Mouse (Mus musculus) gastrocnemius, adult 18-20 months (tissue): Measurements from ENCODE around the gene Trpc1. TPM values are rescaled to one million over a fixed set of nuclear protein-coding genes. Genes with fewer than 3 reads are reported as not detected.

Experiments
- DNase-seq: peaks from one replicate; pipeline ENCODE4 v3.0.0; 2021; ENCODE audit warnings: low spot score
- long read RNA-seq, 2 experiments: library from polyadenylated mRNA; stranded (forward); transcript quantifications; one replicate each; pipeline ENCODE4 v2.0.0; 2021
- total RNA-seq, 2 experiments: library from RNA; stranded (reverse); gene quantifications; 2 replicates each; pipeline ENCODE4 v1.2.3; 2021

Gene Trpc1
- 1 to 10 TPM in 1 of 2 experiments, under 1 TPM in 1; 0.84 to 1.8 TPM for total RNA-seq
- long read RNA-seq, experiment 1, partial matches to known transcripts = 0 of 1 reads
- long read RNA-seq, experiment 1, other reads (novel, unspliced or antisense) = 0 of 1 reads
- long read RNA-seq, experiment 2, partial matches to known transcripts = 0 of 1 reads
- long read RNA-seq, experiment 2, other reads (novel, unspliced or antisense) = 0 of 1 reads

DNA sequence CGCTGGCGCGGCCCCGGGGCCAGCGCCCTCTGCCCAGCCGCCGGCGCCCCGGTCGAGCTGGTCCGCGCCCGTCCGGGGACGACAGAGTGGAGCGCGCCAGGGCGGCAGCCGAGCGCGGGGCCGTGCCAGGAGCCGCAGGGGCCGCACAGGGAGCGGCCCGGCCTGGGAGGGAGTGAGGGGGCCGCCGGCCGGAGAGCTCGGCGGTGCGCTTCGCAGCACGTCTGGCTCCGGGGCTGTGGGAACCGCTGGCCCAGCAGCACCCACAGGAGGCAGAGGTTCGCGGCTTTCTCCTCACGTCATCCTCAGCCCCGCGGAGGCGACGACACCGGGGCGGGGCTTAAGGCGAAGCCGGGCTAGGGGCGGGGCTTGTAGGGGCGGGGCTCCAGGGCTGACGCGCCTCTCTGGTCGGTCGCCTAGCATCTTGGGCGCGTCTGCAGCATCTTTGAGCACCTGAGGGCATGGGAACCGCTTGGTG lies at the start of gene Trpc1:
Trpc1 (minus strand) TSS at position 339 of the 475 bp plus-strand sequence.
- DNase-seq = peak; percentile 58

DNA sequence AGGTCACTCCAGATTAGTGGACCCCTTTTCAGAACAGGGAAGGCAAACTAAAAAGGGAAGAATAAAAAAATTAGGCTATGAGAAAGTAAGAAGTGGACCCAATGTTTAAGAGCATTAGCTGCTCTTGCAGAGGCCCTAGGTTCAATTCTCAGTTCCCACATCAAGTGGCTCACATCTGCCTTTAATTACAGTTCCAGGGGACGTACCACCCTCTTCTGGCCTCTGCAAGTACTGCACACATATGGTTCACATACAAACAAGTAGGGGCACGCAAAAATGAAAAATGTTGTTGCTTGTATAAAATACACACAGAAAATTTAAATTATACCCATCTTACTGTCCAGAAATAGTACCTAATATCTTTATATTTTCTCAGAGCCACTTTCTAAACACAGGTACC lies 46.1 kb upstream of the Trpc1 start:
- DNase-seq = no peak

DNA sequence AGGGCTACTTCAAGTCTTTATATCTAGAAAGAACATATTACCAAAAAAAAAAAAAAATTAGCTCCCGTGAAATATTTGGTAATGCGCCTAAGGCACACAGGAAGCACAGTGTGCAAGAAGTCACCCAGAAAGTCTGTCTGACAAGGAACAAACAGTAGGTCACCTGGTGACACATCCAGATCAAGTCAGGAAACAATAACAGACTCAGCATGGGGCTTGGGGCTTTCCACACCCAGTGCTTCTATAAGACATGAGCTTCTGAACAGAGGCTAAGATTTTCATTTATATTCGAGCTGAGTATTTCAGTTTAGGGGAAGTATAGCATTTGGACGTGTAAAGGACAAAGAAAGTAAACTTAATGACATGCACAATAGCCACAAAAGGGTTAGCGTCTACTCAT lies 45.7 kb upstream of the Trpc1 start:
- no peak for DNase-seq

DNA sequence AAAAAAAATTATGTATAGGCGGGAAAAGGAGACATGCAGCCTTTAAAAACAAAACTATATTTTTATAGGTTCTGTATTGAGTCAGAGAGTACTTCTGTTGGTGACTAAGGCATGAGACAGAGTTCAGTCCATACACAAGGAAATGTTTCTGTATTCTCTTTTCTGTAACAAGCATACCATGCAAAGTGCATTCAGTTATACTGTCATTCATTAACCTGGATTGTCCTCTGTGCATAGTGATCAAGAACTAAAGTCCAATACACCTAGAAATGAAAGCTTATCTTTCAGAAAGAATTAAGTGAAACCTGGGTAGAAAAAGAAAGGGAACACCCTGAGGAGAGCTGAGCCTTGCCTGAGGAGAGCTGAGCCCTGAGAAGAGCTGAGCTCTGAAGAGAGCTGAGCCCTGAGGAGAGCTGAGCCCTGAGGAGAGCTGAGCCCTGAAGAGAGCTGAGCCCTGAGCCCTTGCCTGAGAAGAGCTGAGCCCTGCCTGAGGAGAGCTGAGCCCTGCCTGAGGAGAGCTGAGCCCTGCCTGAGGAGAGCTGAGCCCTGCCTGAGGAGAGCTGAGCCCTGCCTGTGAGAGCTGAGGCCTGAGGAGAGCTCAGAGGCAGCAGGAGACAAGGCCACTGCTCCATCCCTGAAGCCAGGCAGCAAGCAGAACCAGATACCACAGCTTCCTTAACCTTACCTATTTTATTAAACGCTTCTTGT lies 45.1 kb upstream of the Trpc1 start:
- no peak for DNase-seq

DNA sequence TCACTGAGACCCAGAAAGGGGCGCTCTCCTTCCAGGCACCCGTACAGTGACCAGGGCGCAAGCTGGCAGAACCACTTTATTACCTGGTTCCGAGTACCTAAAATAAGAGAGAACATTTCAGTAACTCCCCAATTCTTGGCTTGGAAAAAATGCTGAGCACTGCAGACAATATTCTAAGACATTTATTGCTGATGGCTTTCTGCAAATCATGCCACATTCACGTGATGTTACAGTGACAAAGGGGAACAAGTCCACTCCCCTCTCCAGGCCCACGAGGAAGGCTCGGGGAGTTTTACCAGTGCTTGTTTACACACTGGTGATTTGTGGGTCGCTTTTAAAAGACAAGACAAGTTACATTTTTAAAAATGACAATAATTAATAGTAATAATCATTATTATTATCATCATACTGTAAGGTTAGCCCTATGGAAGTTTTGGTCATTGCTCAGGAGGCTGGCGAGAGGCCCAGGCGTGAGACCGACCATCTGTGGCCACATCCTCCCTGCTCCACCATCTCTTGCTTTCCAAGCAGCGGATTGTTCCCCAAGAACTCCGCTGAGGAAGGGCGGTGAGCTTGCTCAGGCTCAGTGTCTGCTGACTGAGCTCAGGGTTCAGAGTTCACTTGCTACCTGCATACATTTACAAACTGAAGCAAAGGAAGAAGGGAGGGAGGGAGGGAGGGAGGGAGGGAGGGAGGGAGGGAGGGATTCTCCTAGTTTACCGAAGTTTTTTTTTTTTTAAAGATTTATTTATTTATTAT lies 44.0 kb upstream of the Trpc1 start:
- DNase-seq = no peak

DNA sequence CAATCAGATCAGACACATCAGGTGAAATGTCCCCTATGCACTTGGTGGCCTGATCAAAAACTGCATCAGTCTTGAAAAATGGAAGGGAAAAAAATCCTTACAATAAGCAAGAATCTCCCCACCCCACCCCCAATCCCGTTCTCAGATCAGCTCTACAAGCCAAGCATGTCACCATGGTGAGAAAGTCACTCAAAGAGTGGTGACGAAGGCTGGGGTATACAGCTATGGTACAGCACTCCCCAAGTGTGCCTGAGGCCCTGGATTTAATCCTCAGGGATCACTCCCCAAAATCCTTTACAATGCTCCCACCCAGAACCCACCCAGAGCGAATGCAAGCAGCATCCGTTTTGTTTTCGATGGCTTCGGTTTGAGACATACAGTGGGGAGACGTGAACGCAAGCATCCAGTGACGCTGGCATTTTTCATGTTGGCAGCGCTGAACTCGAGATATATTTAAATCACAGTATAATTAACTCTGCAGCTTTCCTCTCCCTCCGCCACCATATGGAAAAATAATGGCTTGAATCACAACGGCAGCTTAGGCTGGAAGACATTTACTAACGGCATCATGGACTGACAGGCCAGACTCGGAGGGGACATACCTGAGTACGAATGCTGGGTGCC lies 34.8 kb upstream of the Trpc1 start:
- DNase-seq = no peak

DNA sequence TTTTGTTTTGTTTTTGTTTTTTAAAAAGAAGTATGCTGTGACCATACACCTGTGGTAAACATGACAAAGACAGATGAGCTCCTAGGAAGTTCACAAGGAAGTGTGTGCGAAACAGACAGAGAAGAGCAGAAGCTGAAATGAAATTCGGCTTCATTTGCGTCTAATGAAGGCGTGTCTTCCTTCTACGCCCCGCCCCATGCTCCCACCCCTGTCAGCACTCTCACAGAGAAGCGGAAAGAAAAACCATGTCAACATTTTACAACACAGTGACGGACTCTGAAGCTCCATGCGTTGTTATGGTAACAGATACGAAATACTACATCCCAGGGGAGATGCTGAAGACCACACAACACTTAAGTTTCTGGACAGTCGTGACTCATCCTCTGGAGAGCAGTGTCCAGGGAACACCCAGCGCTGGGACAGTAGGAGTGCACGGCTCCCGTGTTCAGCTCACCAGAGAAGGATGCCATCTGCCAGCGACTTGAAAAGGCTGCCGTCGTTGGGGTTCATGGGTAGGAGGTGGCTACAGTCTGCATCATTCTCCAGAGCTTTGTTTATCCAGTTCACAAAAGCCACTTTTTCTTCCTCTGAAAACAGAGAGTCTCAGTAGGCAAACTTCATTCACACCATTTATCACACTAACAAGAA lies 33.6 kb upstream of the Trpc1 start:
- no peak for DNase-seq

DNA sequence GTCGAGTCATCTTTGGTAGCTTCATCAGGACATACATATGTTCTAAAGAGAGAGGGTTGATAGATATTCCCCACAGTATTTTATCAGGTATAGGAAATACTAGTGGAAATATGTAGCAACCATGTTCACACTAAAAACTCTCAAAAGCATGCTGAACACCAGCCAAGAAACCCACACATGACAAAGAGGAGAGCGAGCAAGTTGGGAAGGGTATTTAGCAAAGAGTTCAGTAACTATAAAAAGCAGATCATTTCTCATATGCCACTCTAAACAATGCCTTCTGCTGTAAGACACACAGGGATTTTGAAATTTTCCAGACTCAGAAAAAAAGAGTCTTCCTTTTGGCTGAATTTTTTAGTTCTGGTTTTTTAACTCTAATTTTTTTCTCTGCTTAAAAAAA lies 21.5 kb upstream of the Trpc1 start:
- no peak for DNase-seq

DNA sequence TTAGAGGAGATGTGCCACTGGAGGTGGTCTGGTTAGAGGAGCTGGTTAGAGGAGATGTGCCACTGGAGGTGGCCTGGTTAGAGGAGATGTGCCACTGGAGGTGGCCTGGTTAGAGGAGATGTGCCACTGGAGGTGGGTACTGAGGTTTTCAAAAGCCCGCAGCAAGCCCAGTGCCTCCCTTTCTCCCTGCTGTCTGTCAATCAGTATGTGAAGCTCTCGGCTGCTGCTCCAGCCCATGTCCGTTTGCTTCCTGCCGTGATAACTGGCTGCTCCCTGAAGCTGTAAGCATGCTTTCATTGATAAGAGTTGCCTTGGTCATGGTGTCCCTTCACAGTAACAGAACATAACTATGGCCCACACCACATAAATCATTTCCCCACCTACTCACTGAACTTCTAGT lies 13.0 kb upstream of the Trpc1 start:
- DNase-seq = no peak

DNA sequence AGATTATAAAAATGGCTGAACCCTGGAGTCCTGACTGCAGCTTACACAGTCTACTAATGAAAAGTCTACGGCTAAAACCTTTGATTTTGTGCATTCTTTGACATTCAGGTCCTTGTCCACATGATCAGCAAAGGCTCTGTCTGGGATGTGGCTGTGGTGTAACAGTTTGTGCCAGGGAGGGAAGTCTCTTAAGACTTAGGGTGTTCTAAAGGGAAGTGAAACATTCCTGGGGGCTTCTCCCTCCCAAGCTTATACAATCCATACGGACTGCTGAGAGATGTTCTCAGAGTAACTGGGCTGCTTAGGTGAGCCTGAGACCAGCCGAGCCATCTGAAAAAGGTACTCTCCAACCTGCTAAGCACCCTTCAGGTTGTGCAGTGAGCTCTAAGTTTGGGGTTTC lies 12.1 kb upstream of the Trpc1 start:
- no peak for DNase-seq

DNA sequence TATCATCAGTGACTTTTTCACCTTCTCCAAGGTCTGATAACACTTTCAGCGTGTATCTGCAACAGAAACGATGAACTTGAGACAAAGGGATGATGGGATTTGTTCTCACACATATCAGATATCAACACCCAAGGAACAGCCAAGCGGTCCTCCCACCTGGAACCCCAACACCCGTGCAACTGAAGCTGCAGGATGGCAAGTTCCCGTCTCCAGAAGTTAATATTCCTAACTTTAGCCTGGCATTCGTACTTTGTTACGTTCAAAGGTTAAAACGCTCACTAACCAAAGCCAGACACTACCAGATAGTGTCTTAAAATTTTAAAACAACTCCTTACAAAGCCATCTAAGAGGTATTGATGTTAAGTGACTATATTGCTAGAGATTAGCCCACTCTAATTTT lies 11.2 kb upstream of the Trpc1 start:
- DNase-seq = no peak

DNA sequence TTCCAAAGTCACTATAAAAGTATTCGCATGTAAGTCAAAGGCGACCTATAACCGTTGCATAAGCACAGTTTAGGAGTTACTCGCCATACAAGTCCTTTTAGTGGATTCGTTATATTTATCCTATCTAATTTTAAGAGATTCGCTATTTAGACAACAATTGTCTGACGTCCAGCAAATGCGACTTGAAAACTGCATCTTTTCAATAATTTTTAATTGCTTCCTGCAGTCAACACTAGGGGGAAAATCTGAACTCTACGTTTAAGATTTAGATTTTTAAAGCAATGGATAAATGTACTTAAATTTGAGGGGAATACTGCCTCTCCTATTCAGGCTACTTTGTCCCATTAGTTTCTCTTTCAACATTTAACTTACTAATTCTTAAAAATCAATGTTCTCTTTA lies 571 bp upstream of the Trpc1 start:
- DNase-seq = no peak

DNA sequence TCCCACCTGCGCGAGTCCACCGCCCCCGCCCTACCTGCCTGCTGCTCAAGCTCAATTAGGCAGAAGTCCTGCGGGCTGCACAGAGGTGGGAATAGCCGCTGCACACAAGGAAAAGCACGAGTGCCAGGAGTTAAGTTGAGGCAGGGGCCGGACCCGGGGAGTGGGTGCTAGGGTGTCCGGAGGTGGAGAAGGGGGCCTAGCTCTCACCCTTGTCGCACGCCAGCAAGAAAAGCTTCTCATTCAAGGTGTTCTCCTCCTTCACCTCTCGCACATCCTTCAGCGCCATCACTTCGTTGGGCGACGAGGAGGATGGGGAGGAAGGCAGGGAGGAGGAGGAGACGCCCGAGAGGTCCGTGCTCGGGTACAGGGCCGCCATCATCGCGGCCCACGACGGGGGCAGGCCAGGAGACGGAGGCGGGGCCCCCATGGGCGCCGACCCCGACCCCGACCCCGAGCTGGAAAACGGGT lies 680 bp downstream of the Trpc1 start:
- peak; percentile 1 for DNase-seq

DNA sequence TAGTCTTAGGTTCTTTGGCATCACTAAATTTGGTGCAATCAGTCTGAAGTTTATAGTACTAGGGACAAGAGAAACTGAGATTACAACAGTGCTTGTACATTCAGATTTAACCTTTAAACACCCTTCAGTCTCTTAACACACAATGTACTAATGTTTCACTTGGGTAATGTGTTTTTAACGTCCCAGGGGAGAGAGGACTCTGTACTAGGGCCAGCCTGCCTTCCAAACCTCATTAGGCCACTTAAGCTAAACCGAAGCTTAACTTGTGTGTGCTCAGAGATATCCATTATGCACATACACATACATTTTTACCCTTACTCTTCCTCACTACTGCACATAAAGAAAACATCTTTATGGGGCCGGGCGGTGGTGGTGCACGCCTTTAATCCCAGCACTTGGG lies 2.9 kb downstream of the Trpc1 start:
- DNase-seq = no peak

DNA sequence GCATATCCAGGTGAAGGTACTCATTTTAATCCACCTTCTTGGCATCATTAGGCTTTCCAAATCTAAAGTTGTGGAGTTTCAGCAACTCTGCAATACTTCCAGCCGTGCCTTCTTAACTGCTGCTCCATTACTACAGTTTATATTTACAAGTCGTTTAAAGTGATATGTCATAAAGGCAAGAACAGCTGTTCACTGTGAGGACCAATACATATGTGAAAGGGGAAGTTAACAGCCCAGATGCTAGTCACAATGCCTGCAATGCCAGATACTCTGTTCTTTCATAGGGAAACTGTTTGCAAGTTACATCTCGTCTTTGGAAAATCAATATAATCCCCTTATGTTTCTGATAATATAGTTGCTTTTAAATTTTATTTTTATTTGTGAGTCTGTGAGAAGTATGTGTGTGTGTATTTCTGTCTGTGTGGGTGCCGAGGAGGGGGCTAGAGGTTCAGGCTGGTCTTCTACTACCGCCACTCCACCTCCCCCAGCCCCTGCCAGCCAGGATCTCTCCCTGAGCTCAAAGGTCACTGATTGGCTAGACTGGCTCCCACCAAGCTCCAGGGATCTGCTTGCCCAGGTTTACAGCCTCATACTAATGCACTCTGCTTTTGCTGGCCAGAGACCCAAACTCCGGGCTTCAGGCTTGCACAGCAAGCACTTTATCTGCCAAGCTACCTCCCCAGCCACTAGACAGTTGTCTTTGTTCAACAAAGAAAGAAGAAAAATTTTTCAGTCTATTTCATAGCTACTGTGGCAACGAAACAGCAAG lies 5.1 kb downstream of the Trpc1 start:
- DNase-seq = no peak

DNA sequence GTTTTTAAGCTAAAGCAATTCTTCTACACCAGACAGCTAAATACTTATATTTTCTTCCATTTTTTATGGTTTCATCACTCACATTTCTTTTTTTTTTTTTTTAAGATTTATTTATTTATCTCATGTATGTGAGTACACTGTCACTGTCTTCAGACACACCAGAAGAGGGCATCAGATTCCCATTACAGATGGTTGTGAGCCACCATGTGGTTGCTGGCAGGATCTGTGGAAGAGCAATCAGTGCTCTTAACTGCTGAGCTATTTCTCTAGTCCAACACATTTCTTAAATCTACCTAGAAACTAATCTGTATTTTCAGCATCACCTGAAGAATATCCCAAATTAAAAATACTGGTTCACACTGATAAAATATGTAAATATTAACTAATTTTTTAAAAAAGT lies 13.9 kb downstream of the Trpc1 start:
- no peak for DNase-seq

DNA sequence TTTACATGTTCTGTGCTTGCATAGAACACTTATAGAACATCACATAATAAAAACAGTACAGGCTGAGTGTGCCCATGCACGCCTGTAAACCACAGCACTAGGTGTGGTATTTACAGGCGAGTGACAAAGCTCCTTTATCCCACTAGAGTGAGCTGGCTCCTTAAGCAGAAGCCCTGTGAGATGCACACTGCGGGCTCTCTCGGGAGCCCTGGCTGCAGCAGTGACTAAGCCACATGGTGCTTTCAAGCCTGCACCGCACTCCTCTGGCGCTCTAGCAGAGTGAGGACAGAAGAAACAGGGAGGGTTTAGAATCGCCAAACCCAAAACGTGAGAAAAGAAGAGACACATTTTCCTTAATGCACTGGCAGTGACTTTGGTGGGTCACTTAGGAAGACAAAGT lies 37.6 kb downstream of the Trpc1 start:
- no peak for DNase-seq

DNA sequence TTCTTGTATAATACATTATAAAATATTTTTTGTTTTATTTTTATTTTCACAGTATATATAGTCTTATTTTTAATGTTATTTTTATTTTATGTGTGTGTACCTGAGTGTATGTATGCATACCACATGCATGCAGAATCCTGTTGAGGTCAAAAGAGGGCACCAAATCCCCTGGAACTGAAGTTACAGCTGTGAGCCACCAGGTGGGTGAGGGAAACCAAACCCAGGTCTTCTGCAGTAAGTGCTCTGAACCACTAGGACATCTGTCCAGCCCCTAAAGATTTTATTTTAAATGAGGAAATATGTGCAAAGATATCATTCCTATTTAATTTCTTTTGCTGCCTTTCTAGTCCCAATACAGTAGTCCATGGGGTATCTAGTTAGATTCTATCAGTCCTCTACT lies 41.2 kb downstream of the Trpc1 start:
- DNase-seq = no peak

DNA sequence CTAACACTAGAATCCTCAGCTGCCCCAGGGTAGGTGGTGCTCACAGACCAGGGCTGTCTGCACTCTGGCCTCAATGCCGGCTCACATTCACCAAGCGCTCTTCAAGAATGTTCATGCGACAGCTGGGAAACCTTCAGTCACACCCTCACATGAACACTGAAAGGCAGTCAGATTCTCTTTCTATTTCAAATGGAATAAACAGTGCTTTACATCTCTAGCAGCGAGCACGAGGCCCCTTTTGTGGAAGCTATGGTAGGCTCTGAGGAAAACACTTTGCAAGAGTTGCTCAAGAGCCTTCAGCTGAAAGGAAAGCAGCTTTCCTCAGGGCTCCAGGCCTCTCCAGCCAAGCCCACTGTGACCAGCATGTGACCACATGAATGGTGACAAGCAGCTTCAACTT lies 44.8 kb downstream of the Trpc1 start:
- no peak for DNase-seq

DNA sequence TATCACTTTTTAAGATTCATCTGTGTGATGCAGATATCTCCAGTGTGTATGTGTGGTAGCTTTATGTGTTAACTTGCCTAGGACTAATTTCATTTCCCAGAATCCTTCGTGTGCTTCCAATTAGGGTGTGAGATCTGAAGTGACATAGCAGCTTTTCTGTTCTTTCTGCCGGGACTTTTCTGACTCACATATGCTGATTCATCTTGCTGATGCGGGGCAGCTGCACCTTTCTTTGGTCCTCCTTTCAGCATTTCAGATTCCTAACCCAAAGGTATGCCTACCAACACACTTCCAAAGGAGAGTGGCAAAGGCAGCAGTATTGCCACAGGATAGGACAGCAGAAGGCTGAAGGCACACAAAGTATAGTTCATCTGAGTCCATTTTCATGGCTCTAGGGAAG lies 46.1 kb downstream of the Trpc1 start:
- no peak for DNase-seq

DNA sequence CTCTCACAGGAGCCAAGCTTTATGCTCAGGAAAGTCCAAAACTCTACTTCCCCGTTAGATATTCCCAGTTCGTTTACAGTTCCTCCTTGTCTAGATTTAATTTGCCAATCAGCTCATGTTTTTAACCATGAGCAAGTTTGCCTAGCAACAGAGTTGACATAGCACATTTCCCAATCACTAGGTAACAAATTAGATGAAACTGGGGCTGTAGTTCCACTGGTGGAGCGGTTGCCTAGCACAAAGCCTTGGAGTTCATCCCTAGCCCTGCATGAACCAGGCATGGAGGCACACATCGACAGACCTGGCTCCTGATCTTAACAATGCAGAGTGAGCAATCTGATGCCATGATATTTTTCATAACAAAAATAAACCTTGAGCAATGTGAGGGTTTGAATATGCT lies 50.9 kb downstream of the Trpc1 start:
- no peak for DNase-seq
